Mouse (Mus musculus) heart, adult 2 months (tissue): Measurements from ENCODE around the gene 2510002D24Rik. TPM values are rescaled to one million over a fixed set of nuclear protein-coding genes. Genes with fewer than 3 reads are reported as not detected.

Experiments
- DNase-seq, 2 experiments: peaks; one replicate each; pipeline ENCODE4 v3.0.0; 2021
- H3K27ac ChIP-seq: fragments of 200-600 bp; 2 replicates; pipeline ENCODE4 v1.8.1; 2022
- H3K27me3 ChIP-seq: fragments of 200-500 bp; 2 replicates; pipeline ENCODE4 v1.6.1; 2012; ENCODE audit warnings: mild to moderate bottlenecking, low read length, inconsistent platforms, mixed read lengths; ENCODE audit not compliant: control insufficient read depth, insufficient read depth
- H3K36me3 ChIP-seq: fragments of 200-500 bp; 2 replicates; pipeline ENCODE4 v1.6.1; 2012; ENCODE audit warnings: low read length, inconsistent platforms; ENCODE audit not compliant: control insufficient read depth, insufficient read depth
- H3K4me1 ChIP-seq: fragments of 200-500 bp; 2 replicates; pipeline ENCODE4 v1.6.1; 2011; ENCODE audit warnings: low read length; ENCODE audit not compliant: control insufficient read depth, insufficient read depth
- H3K4me3 ChIP-seq: fragments of 200-600 bp; 2 replicates; pipeline ENCODE4 v1.8.1; 2022
- H3K79me2 ChIP-seq: fragments of 200-500 bp; replicated peaks from 2 replicates; pipeline ENCODE4 v1.6.1; 2012; ENCODE audit warnings: mild to moderate bottlenecking, inconsistent platforms, low read length, moderate library complexity, mixed read lengths; ENCODE audit not compliant: control insufficient read depth, insufficient read depth
- H3K9ac ChIP-seq: fragments of 200-500 bp; 2 replicates; pipeline ENCODE4 v1.6.1; 2012; ENCODE audit warnings: low read depth, mild to moderate bottlenecking, control low read depth, inconsistent platforms, low read length, mixed read lengths
- CTCF ChIP-seq: fragments of 200-600 bp; IDR thresholded peaks from 2 replicates; pipeline ENCODE4 v1.8.1; 2022; ENCODE audit warnings: antibody characterized with exemption, mild to moderate bottlenecking, moderate library complexity
- EP300 ChIP-seq: fragments of 200-500 bp; IDR thresholded peaks from 2 replicates; pipeline ENCODE4 v1.6.1; 2011; ENCODE audit warnings: low read depth, low read length, control low read depth; ENCODE audit not compliant: insufficient read depth
- POLR2A ChIP-seq: fragments of 200-500 bp; IDR thresholded peaks from 2 replicates; pipeline ENCODE4 v1.6.1; 2011; ENCODE audit warnings: mild to moderate bottlenecking, low read depth, low read length, control low read depth; ENCODE audit not compliant: insufficient read depth
- WGBS: fragments of 180-500 bp; shearing (Covaris S2); methylation state at CpG from one replicate; pipeline ENCODE4 v1.1.7; 2018; 5-methylcytosine and 5-hydroxymethylcytosine counted together
- intact Hi-C: fragments of 180-260 bp; cut with DNase I; formaldehyde crosslinking; loops from one replicate; pipeline ENCODE4 v1.15.1; 2025
- polyA plus RNA-seq: library from polyadenylated mRNA; depleted of rRNA; stranded (reverse); fragments of >200 nt; gene quantifications from 2 replicates; pipeline ENCODE4 v1.2.3, GENCODE M21; 2012
- total RNA-seq, 2 experiments: library from RNA; stranded (reverse); gene quantifications; 2 replicates each; pipeline ENCODE4 v1.2.3; 2021

Gene 2510002D24Rik
- total and polyA plus RNA-seq, 3 experiments = 23.3 to 46.9 (median 25.5) TPM

DNA sequence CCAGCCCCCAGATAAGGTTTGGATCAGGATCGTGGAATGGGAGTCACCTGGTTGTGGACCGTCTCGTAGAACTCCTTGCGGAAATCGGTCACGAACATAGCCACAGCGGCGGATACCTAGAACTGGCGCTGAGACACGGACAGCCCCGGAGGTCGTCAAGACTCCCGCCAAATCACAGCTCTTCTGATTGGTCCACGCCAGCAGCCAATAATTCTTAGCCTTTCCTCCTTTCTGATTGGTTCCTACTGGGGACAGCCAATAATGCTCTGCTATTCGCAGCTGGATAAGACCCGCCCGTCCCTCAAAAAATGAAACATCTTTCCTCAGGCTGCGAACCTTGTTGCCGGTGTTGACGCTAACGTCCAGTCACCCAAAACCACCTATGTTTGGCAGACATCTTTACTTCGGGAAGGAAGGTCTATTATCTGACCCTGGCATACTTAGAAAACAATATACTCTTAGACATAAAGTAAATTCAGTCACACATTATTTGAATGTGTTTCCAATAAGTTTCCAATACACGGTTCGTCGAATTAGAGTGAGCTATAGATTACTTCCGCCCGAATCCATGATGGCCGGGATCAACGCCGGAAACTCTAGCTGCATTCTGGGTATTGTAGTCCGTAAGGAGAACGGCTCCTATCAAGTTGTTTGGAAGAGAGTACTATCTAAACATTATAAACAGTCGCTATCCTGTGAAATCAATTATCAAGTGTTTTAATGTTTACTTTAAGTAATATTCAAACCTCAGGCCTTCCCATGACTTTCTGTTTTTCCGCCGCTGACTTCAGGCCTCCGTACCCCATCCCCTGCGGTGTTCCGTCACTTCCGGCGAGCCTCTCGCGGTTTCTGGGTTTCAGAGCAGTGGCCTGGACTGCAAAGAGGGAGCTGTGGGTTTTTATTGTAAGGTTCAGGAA lies 24.7 kb upstream of the 2510002D24Rik start, which contains the start of the genes Ufd1 and Cdc45:
TSS of gene Ufd1 (plus strand) at position 312 of the 917 bp plus-strand sequence.
TSS of gene Cdc45 (minus strand) at position 520 of the 917 bp plus-strand sequence.
- intact Hi-C loops = loop anchor here (2.0 to 10.0 kb wide), 4 partner anchors 65 to 567 kb away; partner anchors contain the start of genes Gm49601, Gnb1l, Hira and Mrpl40
- H3K4me3 ChIP-seq = peak within 1 kb of the TSS; percentile 84
- peak; percentile 73; the same call in 1 of the 2 replicates for TF ChIP-seq POLR2A
- TF ChIP-seq CTCF = 0 out of 2 replicates have a peak, but pooled peaks have one; percentile 13
- TF ChIP-seq EP300 = 0 out of 2 replicates have a peak, but pooled peaks have one; percentile 10
- WGBS = under 1% methylated on average over 42 of the region's 42 CpGs
- H3K9ac ChIP-seq = peak within 1 kb of the TSS; percentile 87
- no peaks in the 10 kb centered on the region for H3K4me1 ChIP-seq
- peak within 1 kb of the TSS; percentile 94 for H3K27ac ChIP-seq
- H3K27me3 ChIP-seq = no peaks in the 10 kb centered on the region
- H3K79me2 ChIP-seq = peaks cover 2% of the 10 kb centered on the region; the same call in 1 of the 2 replicates
- no peaks in the 10 kb centered on the region for H3K36me3 ChIP-seq
- peak; percentile 90 to 91 for DNase-seq

DNA sequence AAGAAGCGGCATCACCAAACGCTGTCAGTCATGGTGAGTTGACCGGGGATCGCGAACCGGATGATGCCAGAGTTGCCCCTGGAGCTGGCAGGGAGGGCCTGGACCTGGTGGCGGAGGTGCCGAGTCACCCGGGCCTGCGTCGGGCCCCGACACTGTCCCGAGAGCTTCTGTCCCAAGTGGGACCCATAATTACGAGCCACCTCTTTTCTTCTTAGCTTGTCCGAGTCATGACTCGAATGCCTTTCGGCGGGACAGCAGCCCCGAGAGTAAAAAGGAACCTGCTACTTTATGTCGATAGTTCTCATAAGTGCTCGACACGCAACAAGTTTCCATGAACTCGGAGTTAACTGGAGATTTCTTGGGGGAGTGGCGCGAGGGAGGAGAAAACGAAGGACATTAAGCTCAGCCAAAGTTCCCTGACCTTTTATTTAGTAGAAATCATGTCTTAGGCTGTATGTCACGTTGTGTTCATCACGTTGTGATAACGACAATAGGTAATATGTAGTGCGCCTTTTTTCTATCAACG lies 23.9 kb upstream of the 2510002D24Rik start:
- no peaks in the 10 kb centered on the region for H3K4me1 ChIP-seq
- H3K36me3 ChIP-seq = no peaks in the 10 kb centered on the region
- no peaks in the 10 kb centered on the region for H3K27me3 ChIP-seq
- TF ChIP-seq CTCF = 0 out of 2 replicates have a peak, but pooled peaks have one; percentile 2
- no peak for TF ChIP-seq EP300
- peaks cover 2% of the 10 kb centered on the region; the same call in 1 of the 2 replicates for H3K79me2 ChIP-seq
- H3K4me3 ChIP-seq = peak overlapping the region; percentile 84
- H3K9ac ChIP-seq = peak overlapping the region; percentile 87
- under 1% methylated on average over 31 of the region's 31 CpGs for WGBS
- no peak for DNase-seq
- intact Hi-C loops = loop anchor here (5.0 to 10.0 kb wide), 3 partner anchors 185 to 568 kb away; partner anchors contain the start of genes Gm49601, Gnb1l, Ranbp1 and Rtl10
- peak overlapping the region; percentile 94 for H3K27ac ChIP-seq

GRCm38 (mm10) chr16:18822356-18822755 lies 14.0 kb upstream of the 2510002D24Rik start:
- 39% methylated on average over 1 of the region's 1 CpGs for WGBS
- Histone ChIP-seq H3K27me3 (no peaks in the 10 kb centered on the region), H3K79me2 (no peaks in the 10 kb centered on the region), H3K27ac (no peak overlapping the region), H3K36me3 (peaks cover 4% of the 10 kb centered on the region), H3K9ac (no peak overlapping the region), H3K4me1 (no peaks in the 10 kb centered on the region), H3K4me3 (no peak overlapping the region)
- TF ChIP-seq CTCF (no peak), EP300 (no peak), POLR2A (no peak)
- DNase-seq = no peak
- intact Hi-C loops = no loop called here

- Histone ChIP-seq H3K27me3 (no peaks in the 10 kb centered on the region), H3K4me3 (no peak overlapping the region), H3K36me3 (peaks cover 4% of the 10 kb centered on the region), H3K4me1 (no peaks in the 10 kb centered on the region), H3K9ac (no peak overlapping the region), H3K27ac (no peak overlapping the region), H3K79me2 (no peaks in the 10 kb centered on the region)
- WGBS = 77% methylated on average over 4 of the region's 4 CpGs
- TF ChIP-seq CTCF (no peak), POLR2A (no peak), EP300 (no peak)
- intact Hi-C loops = no loop called here
- no peak for DNase-seq
Observed at GRCm38 (mm10) chr16:18822925-18823324, 13.5 kb upstream of the 2510002D24Rik start.

- no peaks in the 10 kb centered on the region for H3K79me2 ChIP-seq
- H3K36me3 ChIP-seq = peaks cover 8% of the 10 kb centered on the region
- H3K4me3 ChIP-seq = no peak overlapping the region
- TF ChIP-seq EP300 (no peak), CTCF (no peak), POLR2A (no peak)
- H3K9ac ChIP-seq = no peak overlapping the region
- no peaks in the 10 kb centered on the region for H3K4me1 ChIP-seq
- no peak overlapping the region for H3K27ac ChIP-seq
- H3K27me3 ChIP-seq = no peaks in the 10 kb centered on the region
- intact Hi-C loops = no loop called here
- no peak for DNase-seq
- WGBS = 95% methylated on average over 3 of the region's 3 CpGs
Observed at GRCm38 (mm10) chr16:18828630-18829029, 7.7 kb upstream of the 2510002D24Rik start.
